Mouse (Mus musculus) kidney, adult 11 months (tissue): ENCODE measurements around the gene Ikzf1.

ENCODE experiments used
- DNase-seq: peaks from one replicate; pipeline ENCODE4 v3.0.0; 2022

Gene Ikzf1

DNA sequence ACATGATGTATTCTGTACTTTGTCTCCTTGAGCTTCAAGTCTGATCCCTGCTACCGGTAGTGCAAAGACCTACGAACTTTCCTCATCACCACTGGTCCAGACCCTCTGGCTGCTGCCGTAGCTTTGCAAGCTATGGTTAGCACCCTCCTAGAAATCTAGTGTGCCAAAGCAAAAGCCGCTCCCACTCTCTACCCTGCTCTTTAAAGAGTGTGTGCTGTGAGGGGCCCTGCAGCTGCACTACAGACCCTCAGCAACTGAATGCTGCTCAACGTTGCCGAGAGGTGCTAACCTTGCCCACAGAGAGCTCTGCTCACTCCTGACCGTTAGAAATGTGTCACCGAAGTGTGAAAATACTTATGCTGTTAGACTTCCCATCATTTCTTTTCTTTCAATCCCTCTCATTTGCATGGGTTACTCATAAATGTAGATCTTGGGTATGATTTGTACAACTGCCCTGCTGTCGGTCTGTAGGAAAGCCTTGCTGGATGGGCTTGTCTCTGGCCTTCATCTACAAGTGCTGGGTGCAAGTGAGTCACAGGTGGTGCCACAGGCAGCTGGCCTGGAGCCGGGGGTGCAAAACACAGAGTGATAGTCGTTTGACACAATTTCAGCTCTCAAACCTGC, 40.6 kb downstream of the Ikzf1 start:
- DNase-seq = no peak

DNA sequence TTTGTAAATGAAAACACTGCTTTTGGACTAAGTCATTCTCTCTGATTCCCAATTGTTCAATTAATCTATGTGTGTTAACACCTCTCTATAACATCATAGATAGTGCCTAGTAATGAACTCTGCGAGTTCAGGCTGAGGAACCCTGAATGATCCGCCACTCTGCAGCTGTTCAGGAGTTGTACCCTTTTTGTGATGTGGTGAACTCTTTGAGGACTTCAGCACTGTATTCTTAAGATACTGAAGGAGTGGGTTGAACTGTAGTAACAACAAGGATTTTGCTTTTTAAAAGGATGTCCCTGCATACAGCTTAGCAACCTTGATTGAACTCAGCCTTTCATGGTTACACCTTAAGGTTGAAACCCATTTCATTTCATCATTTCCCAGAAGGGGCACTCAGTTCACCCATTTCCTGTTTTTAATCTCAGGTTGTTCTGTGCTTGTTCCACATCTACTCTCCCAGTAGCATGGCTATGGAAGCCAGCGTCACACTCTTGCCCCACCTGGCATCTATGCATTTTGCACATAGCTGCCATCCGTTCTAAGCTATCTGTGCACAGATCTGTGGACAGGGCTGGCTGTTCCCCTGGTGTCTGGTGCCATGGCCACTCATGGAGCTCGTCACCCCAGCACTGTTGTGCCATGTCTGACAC, 41.2 kb downstream of the Ikzf1 start:
- no peak for DNase-seq

DNA sequence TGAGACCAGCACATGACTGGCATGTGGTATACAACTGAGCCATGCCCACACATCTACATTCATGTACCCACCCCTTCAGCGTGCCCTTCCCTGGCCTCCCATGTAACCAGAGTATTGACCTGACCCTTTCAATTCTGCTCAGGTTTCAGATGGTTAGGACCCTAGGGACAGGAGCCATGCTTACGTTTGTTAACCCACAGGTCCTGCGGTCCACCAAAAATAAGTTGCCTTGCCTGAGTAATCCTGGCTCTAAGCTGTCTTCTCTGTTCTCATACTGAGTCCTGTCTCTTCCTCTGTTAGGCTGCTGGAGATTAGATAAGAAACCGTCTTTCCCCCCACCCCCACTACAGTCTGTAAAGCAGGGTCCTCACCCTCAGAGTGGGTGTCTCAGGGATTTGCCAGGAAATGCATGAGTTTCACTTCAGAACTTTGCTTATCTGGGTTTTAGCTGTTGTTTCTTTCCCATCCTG, 42.0 kb downstream of the Ikzf1 start:
- no peak for DNase-seq

GRCm38 (mm10) chr11:11727936-11728556, 43.2 kb downstream of the Ikzf1 start:
- DNase-seq = no peak

DNA sequence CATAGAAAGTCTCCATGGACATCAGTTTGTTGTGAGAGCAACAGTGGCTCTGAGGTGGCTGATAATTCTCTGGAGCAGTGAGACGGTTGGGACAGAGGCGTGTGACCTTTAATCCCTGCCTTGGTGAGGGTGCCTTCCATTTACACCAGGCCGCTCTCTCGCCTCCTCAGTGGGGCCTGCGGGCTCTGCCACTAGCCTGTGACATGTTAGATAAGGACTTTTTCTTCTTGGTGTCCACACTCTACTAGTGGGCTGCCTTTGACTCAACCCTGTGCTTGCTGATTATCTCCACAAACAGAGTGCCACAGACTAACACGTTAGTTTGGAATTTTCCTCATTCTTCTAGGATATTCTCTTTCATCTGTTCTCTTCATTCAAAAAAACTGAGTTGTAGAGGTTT, 44.4 kb downstream of the Ikzf1 start:
- no peak for DNase-seq

- no peak for DNase-seq
Observed at GRCm38 (mm10) chr11:11730062-11730461, 45.3 kb downstream of the Ikzf1 start.

DNA sequence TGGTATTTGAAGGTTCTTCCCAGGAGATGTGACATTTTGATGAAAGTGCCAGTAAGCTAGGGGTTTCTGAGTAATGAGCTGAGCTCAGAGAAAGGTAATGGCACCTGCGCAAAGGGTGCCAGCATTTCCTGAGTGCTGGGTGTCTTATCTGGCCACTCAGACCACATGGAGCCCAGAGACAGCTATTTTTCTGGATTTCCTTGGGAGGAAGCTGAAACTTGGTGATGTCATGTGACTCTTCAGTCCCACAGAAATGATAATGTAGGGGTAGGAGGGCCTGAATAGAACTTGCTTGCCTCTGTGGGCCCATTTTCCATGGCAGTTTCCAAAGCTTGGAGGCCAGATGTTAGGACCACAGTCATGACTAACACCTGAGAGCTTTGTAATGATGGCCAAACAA, 46.9 kb downstream of the Ikzf1 start:
- no peak for DNase-seq

DNA sequence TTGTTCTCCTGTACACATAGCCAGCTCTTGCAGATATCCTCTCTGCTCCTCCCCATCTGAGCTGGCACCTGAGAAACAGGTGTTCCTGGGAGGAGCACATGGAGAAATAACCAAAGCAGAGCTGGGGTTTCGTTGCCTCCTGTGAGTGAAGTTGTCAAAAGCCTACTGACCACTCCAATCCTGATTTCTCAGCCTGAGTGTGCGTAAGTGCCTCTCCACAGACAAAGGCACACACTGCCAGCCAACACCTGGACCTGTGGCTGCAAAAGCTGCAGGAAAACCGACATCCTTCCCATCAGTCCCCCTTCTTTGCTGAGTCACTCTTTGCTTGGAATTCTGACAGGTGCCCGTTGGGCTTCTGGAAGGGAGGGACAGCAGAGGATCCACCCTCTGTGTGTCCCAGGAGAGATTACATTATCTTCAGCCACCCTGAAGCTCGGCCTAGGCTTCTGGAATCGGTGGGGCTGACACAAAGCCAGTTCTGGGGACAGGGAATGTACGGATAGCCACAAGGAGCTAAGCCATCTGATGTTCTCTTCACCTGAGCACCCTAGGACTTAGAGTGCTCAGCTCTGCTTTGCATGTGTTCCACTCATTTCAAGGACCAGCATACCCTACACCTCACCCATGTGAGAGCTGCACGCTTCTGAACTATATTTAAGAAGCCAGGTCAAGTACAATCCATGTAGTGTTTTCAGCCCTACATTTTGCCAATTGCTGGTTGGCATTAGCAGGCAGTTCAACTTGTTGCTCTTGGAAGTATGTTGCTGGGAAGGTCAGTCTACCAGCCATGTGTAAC, 48.4 kb downstream of the Ikzf1 start:
- DNase-seq = no peak

DNA sequence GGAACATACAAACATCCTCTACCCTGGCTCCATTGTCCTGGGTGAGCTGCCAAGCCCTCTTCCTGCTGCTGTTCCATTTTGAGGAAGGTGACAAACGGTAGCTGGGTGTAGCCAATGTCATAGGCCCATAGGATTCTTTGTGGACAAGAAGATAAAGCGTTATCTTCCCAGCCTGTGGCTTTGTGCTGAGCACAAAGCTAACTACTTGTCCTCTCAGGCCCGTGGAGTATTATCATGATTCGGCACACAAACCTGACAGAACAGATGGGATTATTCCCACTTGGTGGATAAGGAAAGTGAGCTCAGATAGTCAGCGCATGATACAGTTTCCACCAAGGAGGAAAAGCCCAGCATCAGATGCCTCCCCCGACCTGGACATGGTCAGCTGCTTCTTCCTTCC, 50.4 kb downstream of the Ikzf1 start:
- no peak for DNase-seq

DNA sequence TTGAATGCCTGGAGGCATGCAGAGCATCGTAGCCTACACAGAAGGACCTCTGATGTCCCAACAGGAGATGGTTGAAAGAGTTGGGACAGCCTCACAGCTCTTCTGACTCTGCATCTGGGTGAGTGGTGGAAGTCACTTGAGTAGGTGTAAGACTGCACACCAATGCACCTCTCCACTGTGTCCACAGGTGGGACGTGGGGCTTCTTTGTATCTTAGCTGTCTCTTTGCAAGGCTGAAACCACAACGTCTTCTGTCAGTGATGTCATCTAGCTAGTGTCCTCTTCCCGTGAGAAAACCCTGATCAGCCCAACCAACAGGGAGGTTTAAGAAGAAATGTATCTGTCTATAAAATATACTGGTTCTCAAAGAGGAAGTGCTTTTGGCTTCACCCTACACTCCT, 52.1 kb downstream of the Ikzf1 start:
- no peak for DNase-seq

DNA sequence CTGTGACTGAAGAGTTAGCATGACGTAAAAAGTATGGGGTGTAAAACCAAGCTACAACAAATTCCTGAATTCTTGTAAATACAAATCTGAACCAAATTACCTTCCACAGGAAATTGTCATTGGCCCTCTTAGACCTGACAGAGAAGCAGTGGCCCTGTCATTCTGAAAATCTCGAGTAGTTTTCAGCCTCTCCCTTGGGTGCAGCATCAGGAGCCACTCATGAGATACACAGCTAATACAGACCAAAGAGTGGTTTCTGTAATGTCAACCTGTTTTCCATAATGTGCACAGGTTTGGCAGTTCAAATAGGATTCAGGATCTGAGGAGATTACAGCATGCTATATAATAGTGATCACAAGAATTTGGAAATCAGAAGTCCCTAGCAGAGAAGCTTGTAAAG, 52.8 kb downstream of the Ikzf1 start:
- no peak for DNase-seq

- DNase-seq = no peak
Observed at GRCm38 (mm10) chr11:11739054-11739453, 54.3 kb downstream of the Ikzf1 start.

DNA sequence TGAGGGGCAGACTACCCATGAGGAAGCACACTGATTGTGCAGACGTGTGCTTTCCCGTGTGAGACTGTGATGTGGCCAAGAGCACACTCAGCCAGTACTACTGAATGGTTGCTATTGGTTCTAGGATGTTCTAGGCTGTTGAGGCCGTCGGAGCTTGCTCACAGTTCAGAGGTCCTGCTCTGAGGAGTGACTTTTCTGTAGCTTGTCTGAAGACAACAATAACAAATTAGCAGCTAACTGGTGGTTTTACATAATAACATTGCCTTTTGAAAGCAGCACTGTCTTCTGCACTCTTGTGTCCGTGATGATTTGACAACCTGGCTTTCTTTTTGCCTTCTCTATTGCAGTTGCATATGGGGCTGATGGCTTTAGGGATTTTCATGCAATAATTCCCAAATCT, 55.8 kb downstream of the Ikzf1 start:
- no peak for DNase-seq

GRCm38 (mm10) chr11:11741574-11741973, 56.8 kb downstream of the Ikzf1 start:
- DNase-seq = no peak

DNA sequence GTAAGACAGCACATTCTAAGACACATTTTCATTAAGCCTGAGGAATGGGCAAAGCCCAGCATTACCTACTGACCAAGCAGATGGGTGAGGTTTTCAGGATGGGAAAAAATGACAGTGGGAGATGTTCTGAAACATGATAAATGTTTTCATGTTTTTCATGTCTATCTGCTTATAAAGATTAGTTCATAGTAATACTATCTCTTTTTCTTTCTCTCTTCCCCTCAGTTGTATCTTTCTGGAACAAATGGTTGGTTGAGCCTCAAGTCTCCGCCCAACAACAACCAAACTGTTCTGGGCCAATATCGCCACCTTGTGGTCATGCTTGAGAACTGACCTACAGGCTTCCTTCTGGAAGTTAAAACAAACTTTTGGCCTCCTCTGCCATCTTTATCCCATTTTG, 57.8 kb downstream of the Ikzf1 start:
- no peak for DNase-seq

- DNase-seq = no peak
Observed at GRCm38 (mm10) chr11:11744222-11744621, 59.4 kb downstream of the Ikzf1 start.

- DNase-seq = no peak
Observed at GRCm38 (mm10) chr11:11751091-11751490, 66.3 kb downstream of the Ikzf1 start.

DNA sequence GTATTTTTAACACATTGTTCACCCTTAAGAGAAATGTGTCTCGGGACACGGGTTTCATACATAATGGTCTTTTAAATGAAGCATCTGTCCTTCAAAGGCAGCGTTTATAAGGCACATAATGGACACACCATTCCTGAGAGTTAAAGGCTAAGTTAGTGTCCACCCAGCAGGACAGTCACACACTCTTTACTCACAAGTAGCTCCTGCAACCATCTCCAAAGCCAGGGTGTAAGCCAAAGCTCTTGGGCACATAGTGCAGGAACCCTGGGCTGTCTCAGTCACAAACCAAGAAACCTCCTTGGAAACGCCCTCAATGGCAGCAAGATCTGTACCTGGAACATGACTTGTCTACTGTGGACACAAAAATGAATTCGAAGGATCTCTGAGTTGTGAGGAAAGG, 68.1 kb downstream of the Ikzf1 start:
- no peak for DNase-seq

GRCm38 (mm10) chr11:11758121-11758520, 73.3 kb downstream of the Ikzf1 start:
- DNase-seq = no peak

DNA sequence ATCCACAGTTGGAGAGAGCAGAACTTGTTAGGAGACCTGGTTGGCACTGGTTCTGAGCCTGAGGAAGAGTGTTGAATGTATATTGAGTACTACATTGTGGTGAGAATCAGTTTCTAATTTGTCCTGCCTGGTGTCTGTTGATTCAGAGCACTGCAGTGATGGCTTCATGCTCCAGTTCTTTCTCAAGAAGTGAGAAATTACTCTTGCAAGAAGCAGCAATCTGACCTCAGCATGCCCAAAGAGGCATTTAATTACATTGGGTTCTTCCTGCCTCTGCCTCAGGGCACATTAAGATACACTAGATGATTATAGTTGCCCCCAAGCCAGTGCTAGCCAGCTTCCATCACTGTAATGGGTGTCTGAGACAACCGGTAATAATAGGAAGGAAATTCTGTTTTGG, 74.1 kb downstream of the Ikzf1 start:
- DNase-seq = no peak

DNA sequence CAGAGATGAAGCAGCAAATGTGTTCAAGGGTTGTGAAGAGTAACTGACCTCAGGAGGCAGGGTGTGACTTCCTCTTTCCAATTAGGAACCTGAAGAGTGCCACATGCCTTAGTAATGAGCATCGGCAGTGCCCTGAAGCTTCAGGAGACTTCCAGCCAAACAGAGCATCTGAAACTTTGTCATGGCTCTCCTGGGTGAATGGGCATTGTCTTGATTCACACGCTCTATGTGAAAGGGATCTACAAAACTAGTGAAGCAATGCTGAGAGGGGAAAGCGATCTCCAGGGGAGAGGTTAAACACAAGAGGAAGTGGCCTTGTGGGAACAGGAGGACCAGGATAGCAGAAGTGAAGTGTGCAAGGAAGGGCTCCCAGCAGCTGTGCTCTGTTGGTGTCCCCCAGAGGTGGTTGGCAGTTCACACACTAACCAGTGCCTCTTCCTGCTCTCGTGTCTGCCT, 78.4 kb downstream of the Ikzf1 start:
- no peak for DNase-seq

GRCm38 (mm10) chr11:11765414-11765813, 80.6 kb downstream of the Ikzf1 start:
- DNase-seq = no peak

DNA sequence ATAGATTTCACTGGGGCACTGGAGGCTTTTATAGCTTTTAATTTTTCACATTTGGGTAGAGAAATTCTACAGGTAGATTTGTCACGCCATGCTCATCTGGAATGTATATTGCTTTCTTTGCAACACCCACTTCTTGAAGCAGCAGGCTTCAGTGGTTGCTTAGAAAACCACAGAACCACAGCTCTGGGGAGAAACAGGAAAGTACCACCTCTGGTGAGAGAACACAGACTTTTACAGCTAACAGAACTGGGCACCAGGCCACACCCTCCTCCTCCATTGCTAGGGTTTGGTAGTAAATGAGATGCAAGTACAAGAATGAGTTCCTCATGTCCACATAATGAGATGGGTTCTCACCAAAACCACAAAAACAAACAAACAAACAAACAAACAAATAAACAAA, 81.3 kb downstream of the Ikzf1 start:
- no peak for DNase-seq

- no peak for DNase-seq
Observed at GRCm38 (mm10) chr11:11766736-11767135, 81.9 kb downstream of the Ikzf1 start.
